10 mouse cellular contexts compared by ENCODE assay signal in the genomic region with DNA sequence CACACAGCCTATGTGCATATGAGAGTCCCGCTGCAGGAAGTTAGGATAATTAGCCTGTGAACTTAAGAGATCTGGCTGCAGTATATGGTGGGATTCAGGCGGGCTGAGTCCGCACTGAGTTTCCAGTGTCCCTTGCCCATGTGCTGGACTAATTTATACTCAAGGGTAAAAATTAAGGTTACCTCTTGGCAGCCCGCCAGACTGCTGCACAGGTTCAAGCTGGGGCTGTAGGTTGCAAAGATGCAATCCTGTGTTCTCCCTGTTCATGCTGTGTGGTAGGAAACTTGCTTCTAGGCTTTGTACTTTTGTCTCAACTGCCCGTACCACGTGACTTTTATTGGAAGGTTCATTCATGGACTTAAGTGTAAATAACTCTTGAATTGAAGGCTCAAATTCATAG. TPM values are rescaled to one million over a fixed set of nuclear protein-coding genes. Genes with fewer than 3 reads are reported as not detected.
DNase-seq lines count a peak whose midpoint lies in the region; ATAC-seq lines count a peak whose summit lies in the region.
"Had no signal": no experiment of that assay in that cellular context is flagged by ENCODE, and none has a peak within 500 bp of the region (broad histone marks: within the 10 kb centered on the region; RNA-seq: fewer than 3 reads in every experiment).

No protein-coding gene starts in this region.

- peak; percentile 87 for DNase-seq in heart, adult 11 months
- DNase-seq in heart, adult 9 months (ENCODE audit: low spot score in 2 of 2): no peak
- peak; percentile 62 for DNase-seq in testis, postnatal 10 days (ENCODE audit: low spot score)
- no peak for DNase-seq in testis, postnatal 14 days (ENCODE audit: low spot score)
- no peak for DNase-seq in right cerebral cortex, adult 2 months (ENCODE audit: low spot score in 2 of 2)
- no peak for DNase-seq in right cerebral cortex, postnatal 10 days (ENCODE audit: low spot score in 2 of 2)
- DNase-seq in layer of hippocampus, adult 18-20 months (ENCODE audit: low spot score in 2 of 2): no peak
- DNase-seq: cerebellum, postnatal 14 days had no signal

- WGBS in kidney, embryonic 16.5 days: 52% methylated on average over 6 of the region's 6 CpGs

- no peaks in the 10 kb centered on the region for H3K27me3 ChIP-seq in kidney, embryonic 16.5 days (ENCODE audit: insufficient read depth, low read length)

- no peaks in the 10 kb centered on the region for H3K36me3 ChIP-seq in kidney, embryonic 16.5 days (ENCODE audit: insufficient read depth, low read length)

- H3K27ac ChIP-seq in kidney, embryonic 16.5 days (ENCODE audit: low read length): peak overlapping the region; percentile 64

- peaks cover 8% of the 10 kb centered on the region; the same call in 1 of the 2 replicates for H3K4me1 ChIP-seq in kidney, embryonic 16.5 days (ENCODE audit: insufficient read depth, low read length)

- no peak overlapping the region for H3K4me2 ChIP-seq in kidney, embryonic 16.5 days (replicated peaks; ENCODE audit: low read depth, low read length)

- no peaks in the 10 kb centered on the region for H3K9me3 ChIP-seq in kidney, embryonic 16.5 days (ENCODE audit: low read length)

- no peak overlapping the region for H3K9ac ChIP-seq in kidney, embryonic 16.5 days (replicated peaks; ENCODE audit: low read length)

- ATAC-seq in kidney, embryonic 16.5 days (ENCODE audit: low FRiP score, low TSS enrichment): peak; percentile 53; the same call in 1 of the 2 replicates
- ATAC-seq: activated CD4-positive, CD25-positive, alpha-beta regulatory T cell, adult 4 months had no signal

- H3K4me3 ChIP-seq in kidney, embryonic 16.5 days (ENCODE audit: low read length): no peak overlapping the region

RNA-seq across cellular contexts. Expression of a gene that starts 3.0 kb away (rescaled TPM):
- 5.6 and 19.7 TPM in 2 replicates for polyA plus RNA-seq in kidney, embryonic 16.5 days (2015; fragmentation: Nextera tagmentation; extraction: Ambion mirVana)
- 10 to 100 TPM; 82.9 to 84.4 TPM for total RNA-seq in layer of hippocampus, adult 18-20 months (2021)

Comparison
In these comparisons a context has a peak if more than half of its experiments do, and no peak if none do; other contexts are left out.
1. DNase-seq: peak in heart, adult 11 months (single experiment) and testis, postnatal 10 days (single experiment); none in heart, adult 9 months (0 of 2), testis, postnatal 14 days (single experiment), right cerebral cortex, adult 2 months (0 of 2), right cerebral cortex, postnatal 10 days (0 of 2) and layer of hippocampus, adult 18-20 months (0 of 2).